Mouse (Mus musculus) forebrain, postnatal 0 days (tissue): ENCODE measurements at regions not wholly inside any gene's neighbourhood (a gene's known extent, or its start where the extent isn't known, plus 50 kb on each side); places are given as distances from the start of the nearest gene placed in this dataset.

ENCODE experiments used
- ATAC-seq: fragments of 200-750 bp; cut with Nextera tagmentation; 2 replicates; pipeline ENCODE4 v1.8.0; 2017; ENCODE audit warnings: mild to moderate bottlenecking, moderate library complexity
- DNase-seq: peaks from one replicate; pipeline ENCODE4 v3.0.0-alpha.2; 2015
- H3K27ac ChIP-seq: fragments of 300-500 bp; sonication (generic); 2 replicates; pipeline ENCODE4 v1.5.1; 2014; ENCODE audit warnings: low read depth, mild to moderate bottlenecking, antibody characterized with exemption, low read length, moderate library complexity, mixed read lengths
- H3K27me3 ChIP-seq: fragments of 300-500 bp; sonication (generic); 2 replicates; pipeline ENCODE4 v1.6.1; 2014; ENCODE audit warnings: mild to moderate bottlenecking, low read length, mixed read lengths; ENCODE audit not compliant: insufficient read depth
- H3K36me3 ChIP-seq: fragments of 300-500 bp; sonication (generic); 2 replicates; pipeline ENCODE4 v1.6.1; 2014; ENCODE audit warnings: mild to moderate bottlenecking, moderate library complexity; ENCODE audit not compliant: insufficient read depth
- H3K4me1 ChIP-seq: fragments of 300-500 bp; sonication (generic); 2 replicates; pipeline ENCODE4 v1.6.1; 2014; ENCODE audit warnings: antibody characterized with exemption; ENCODE audit not compliant: insufficient read depth
- H3K4me2 ChIP-seq: fragments of 300-500 bp; sonication (generic); 2 replicates; pipeline ENCODE4 v1.6.1; 2014; ENCODE audit warnings: low read depth, mild to moderate bottlenecking, moderate library complexity
- H3K4me3 ChIP-seq: fragments of 300-500 bp; sonication (generic); 2 replicates; pipeline ENCODE4 v1.5.1; 2014; ENCODE audit warnings: low read depth, low read length, mixed read lengths
- H3K9ac ChIP-seq: fragments of 300-500 bp; sonication (generic); 2 replicates; pipeline ENCODE4 v1.6.1; 2014; ENCODE audit warnings: mild to moderate bottlenecking
- H3K9me3 ChIP-seq: fragments of 300-500 bp; sonication (generic); 2 replicates; pipeline ENCODE4 v1.6.1; 2016; ENCODE audit warnings: low read length
- CTCF ChIP-seq: sonication (generic); IDR thresholded peaks from 2 replicates; pipeline ENCODE4 v1.5.1; 2016; ENCODE audit warnings: antibody characterized with exemption, control low read depth, low read depth
- WGBS: fragments of 180-500 bp; shearing (Covaris S2); extraction: QIAGEN DNeasy Blood & Tissue Kit; methylation state at CpG from one replicate; pipeline ENCODE4 v1.1.7; 2014; 5-methylcytosine and 5-hydroxymethylcytosine counted together

DNA sequence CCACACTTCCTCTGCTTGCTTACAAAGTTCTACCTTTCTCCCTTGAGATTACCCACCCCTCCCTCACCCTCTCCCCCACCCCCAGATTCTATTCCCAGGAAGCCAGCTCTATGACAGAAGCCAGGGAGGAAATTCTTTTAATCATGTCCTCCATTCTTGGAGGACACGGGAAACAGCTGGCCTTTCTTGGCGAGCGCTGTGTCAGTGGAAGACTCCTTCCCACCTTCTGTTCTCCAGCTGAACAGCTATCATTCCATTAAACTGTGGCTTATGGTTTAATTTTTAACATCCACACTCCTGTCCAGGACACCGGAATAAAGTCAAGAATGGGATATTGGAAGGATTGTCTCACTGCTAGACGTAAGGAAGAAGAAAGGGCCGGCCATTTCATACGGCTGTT lies 59.0 kb upstream of the Plxnc1 start:
- H3K9ac ChIP-seq: no peak overlapping the region
- DNase-seq: no peak
- H3K4me1 ChIP-seq: no peaks in the 10 kb centered on the region
- no peaks in the 10 kb centered on the region for H3K27me3 ChIP-seq
- H3K4me2 ChIP-seq: no peak overlapping the region
- no peaks in the 10 kb centered on the region for H3K36me3 ChIP-seq
- no peak for TF ChIP-seq CTCF
- H3K27ac ChIP-seq: 0 out of 2 replicates have a peak overlapping the region, but pooled peaks have one; percentile 9
- no peak for ATAC-seq
- 79% methylated on average over 7 of the region's 7 CpGs for WGBS
- H3K9me3 ChIP-seq: no peaks in the 10 kb centered on the region
- no peak overlapping the region for H3K4me3 ChIP-seq

DNA sequence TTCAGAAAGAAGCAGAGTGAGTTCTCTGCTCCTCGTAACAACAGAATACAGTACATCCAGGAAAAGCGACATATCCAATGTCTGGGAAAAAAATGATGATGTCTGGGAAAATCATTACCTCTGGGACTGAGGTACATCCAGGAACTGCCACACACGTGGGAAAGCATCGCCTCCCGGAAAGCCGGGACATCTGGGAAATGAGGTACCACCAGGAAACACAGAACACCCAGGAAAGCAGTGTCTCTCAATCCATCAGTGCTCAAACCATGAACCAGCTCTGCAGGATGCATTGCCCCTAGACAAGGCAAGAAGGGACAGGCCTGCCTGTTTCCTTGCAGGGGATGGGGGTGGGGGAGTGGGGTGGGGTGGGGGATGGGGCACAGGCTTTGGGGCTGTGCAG lies 57.0 kb upstream of the Plxnc1 start:
- no peak overlapping the region for H3K4me2 ChIP-seq
- no peak overlapping the region for H3K4me3 ChIP-seq
- WGBS: 76% methylated on average over 6 of the region's 6 CpGs
- no peak overlapping the region for H3K27ac ChIP-seq
- TF ChIP-seq CTCF: no peak
- no peaks in the 10 kb centered on the region for H3K4me1 ChIP-seq
- ATAC-seq: no peak
- no peak for DNase-seq
- no peaks in the 10 kb centered on the region for H3K27me3 ChIP-seq
- H3K36me3 ChIP-seq: no peaks in the 10 kb centered on the region
- no peaks in the 10 kb centered on the region for H3K9me3 ChIP-seq
- H3K9ac ChIP-seq: no peak overlapping the region

DNA sequence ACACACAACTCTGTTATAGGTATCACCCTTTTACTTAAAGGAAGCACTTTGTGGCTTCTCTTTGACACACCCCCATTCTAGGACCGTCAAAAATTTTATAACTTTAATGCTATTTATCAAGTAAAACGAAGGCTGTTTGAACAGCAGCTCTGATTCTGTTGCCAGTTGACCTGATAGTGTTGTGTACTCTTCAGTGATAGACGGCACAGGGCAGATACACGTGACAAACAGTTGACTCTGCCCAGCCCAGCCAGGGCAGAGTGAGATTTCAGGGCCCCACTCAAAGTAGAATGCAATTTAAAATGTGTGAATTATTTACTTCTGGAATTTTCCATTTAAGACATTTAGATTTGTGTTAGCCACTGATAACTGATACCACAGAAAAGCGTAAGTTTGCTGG lies 55.1 kb upstream of the Plxnc1 start:
- no peak overlapping the region for H3K4me3 ChIP-seq
- H3K27ac ChIP-seq: no peak overlapping the region
- H3K9ac ChIP-seq: no peak overlapping the region
- no peak for DNase-seq
- no peaks in the 10 kb centered on the region for H3K27me3 ChIP-seq
- no peak for TF ChIP-seq CTCF
- no peaks in the 10 kb centered on the region for H3K36me3 ChIP-seq
- H3K4me2 ChIP-seq: no peak overlapping the region
- 86% methylated on average over 5 of the region's 5 CpGs for WGBS
- ATAC-seq: no peak
- no peaks in the 10 kb centered on the region for H3K4me1 ChIP-seq
- no peaks in the 10 kb centered on the region for H3K9me3 ChIP-seq
